Mouse (Mus musculus) lung, postnatal 36 days (tissue): Measurements from ENCODE around the gene Fndc9.

Source experiments
- DNase-seq: peaks from one replicate; pipeline ENCODE4 v3.0.0; 2022; ENCODE audit warnings: mixed read lengths

Fndc9 gene

DNA sequence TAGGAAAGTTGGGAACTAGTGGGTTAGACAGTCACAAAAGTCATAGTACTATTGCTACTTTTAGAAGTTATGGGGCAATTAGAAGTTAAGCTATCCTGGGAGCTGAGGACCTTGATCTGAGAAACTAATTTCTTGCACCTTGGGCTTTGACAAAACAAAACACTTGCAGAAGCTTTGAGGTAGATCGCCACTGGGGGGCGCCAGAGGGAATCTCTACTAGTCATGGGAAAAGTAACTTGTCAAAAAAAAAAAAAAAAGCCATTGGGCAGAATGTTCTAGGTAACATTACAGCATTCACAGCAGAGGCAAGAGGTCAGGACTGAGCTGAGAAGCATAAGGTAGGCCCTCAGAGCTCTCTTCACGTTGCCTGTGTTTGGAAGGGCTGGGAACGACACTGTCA lies 1.6 kb downstream of the Fndc9 start:
- peak; percentile 87 for DNase-seq

DNA sequence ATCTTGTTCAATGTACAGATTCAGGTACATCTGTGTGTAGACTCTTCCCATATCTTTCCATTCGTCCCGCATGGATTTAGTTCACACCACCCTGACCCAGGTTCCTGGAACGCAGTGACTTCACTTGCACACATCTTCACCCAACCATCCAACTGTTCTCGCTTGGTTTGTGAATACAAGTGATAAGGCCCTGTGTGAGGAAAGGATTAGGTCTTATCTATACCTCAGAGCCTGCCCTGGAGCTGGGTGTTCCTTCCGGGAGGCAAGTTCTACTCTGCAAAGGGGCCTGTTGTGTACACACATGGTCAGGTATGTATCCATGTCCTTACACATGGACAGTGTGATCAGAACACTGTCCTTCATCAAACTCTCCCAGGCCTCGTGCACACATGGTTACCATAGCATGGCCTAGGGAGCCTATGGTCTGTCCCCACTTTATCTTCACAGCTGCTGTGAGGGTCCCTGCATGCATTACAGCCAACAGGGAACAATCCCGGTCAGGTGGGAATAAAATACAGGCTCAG lies 5.9 kb downstream of the Fndc9 start:
- DNase-seq, result no peak

DNA sequence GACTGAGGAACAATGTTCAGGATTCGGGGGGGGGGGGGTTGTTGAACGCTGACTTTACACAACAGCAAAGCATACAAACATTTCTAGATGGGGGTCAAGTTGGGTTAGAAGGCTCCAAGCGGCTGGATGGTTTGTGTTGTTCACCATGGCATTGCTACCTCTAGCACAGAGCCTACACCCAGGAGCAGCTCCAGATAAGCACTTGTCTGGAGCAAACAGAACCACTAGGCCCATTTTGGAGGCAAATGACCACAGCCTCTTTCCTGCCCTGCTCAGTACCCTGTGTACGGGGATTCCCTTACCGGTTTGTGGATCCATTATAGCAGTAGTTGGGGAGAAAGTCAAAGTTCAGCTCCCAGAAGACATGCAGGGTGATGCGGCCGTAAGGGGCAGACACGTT lies 6.7 kb downstream of the Fndc9 start:
- DNase-seq, result no peak

DNA sequence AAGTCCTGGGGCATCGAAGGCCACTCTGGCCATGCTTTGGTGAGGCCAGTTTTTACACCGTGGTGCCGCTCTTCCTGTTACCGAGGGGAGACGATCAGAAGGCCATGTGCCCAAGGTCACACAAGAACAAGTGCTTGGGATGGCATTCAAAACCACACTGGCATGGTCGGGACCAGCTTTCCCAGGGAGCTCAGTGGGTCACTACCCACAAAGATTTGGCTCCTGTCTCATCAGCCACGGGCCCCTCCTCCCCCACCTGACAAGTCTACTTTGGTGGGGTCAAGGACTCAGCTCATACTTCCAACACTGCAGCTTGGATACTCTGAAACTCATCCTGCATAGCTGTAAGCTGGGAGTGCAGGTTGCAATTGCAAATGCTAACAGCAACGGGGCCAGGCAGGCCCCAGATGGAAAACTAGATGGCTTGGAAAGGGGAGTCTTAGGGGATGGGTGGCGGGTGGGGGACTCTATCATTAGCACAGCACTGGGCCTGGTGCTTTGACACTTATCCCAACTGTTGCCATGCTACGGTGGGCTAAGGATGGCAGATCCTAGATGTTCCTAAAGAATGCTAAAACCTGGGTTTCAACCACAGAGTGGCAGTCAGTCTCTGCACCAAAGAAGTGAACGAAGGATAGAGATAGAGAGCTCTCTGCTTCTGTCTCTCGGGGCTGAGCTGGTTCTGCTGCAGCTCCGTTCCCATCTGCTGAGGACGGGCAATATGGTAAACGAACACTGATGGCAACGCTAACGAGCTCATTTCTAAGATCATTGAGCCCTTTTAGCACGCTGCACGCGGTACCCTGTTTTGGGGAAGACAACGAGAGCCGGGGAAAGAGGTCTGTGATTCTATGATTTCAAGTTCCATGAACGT lies 9.6 kb downstream of the Fndc9 start:
- no peak for DNase-seq

DNA sequence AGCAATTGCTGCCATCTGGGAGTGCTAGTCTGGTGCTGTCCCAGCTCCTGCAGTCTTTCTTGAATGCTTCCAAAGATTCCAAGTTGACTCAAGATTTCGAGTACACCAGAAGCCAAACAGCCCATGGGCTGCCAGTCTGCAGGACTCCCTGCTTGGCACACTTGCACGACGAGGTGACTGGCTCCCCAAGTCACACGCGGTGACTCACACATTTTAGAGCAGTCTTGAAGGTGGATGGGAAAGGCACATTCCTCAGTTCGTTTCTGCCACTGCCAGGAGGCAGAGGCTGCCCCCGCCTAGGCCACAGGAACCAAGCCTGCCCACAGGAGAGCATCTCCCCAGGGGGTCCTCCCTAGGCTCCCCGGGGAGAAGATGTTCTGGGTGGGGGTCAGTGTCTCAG lies 10.6 kb downstream of the Fndc9 start:
- DNase-seq, result peak; percentile 7

DNA sequence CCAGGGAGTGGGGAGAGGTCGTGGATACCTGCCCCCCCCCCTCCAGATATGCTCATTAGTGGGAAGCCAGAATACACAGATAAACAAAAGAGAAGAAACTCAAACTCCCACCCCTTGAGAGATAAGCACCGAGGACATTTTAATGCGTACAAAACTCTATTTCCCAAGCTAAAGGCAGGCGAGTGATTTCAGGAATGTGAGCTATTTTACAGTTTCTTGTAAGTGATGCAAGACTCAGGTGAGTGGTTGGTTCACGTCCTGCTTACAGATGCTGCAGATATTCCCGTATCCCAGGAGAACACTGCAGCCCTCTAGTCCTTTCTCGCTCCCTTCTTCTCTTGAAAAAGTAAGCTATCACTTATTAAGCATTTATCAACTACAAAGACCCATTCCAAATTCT lies 11.1 kb downstream of the Fndc9 start:
- no peak for DNase-seq

DNA sequence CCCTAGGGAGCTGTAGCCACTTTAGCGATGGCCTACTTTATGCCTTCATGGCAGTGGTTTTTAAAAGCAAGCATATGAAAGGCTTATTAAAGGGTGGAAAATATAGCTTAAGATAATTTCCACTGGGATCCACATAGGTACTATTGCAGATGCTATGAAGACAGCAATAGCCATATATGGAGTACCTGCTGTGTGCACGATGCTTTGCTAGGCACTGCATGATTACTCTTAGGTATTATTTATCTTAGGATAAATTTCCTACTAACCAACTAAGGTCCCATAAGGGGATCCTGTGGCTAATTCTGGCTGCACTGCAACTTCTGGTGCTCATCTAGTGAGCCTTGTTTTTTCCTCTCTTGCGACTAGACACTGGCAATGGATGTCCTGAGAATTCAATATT lies 13.0 kb downstream of the Fndc9 start:
- DNase-seq, result no peak

DNA sequence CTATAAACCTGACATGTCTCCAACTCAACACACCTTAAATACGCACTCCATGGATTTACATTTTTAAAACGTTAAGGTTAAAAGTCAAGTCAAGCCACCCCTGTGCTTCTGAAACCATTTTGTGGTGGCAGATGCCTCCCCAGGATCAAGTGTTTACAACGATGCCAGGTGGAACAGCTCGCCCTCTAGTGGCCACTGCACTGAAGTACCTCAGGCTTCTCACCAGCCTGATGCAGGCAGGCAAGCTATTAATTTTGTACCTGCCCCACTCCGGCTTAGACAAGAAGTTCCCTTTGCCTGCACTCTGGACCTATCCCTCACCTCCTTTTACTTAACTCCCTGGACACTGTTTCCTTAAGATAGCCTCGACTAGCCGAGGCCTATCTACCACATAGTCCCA lies 16.7 kb downstream of the Fndc9 start:
- peak; percentile 74 for DNase-seq

DNA sequence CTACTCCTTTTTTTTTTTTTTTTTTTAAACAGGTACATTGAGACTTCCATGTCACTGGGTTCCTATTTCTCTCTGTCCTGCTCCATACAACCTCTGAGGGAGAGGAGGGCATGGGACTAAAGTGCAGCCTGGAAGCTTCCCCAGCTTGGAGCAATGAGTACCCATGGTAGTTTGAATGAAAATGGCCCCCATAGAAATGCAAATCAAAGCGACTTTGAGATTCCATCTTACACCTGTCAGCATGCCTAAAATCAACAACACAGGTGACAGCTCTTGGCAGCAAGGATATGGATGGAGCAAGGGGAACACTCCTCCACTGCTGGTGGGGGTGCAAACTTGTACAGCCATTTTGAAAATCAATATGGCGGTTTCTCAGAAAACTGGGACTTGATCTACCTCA lies 20.0 kb downstream of the Fndc9 start:
- DNase-seq, result no peak

DNA sequence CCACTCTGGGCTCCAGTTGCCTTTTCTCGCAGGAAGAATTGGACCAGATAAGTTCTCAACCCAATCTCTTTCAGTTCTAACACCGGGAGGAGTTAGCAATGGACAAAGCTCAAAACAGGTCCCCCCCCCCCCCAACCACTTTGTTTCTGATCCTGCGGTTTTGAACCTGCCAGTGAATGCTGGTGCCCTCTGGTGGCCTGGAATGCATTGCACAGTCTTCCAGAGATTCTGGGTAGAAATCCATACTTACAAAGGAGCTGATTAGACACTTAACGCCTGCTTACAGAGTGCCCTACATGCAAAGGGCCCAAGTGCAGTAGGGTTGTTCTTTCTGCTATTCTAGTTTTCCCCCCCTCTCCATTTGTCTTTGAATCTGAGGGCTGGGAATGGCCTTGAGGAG lies 22.9 kb downstream of the Fndc9 start:
- DNase-seq, result peak; percentile 27

DNA sequence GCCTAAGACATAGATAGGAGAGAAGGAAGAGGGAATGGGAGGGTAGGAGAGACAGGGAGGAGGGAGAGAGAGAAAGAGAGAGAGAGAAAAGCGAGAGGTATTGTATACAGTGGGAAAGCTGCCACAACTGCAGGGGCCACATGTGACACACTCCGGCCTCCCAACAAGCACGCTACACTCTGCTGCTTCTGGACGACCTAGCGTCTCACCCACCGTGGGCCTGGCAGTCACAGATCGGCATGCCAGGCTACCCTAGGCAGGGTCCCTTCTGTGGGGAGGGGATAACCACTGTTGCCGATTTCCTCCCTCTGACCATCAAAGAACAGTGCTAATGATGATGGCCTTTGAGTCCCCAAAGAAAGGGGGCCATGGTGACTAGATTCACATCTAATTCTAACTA lies 23.4 kb downstream of the Fndc9 start:
- no peak for DNase-seq

DNA sequence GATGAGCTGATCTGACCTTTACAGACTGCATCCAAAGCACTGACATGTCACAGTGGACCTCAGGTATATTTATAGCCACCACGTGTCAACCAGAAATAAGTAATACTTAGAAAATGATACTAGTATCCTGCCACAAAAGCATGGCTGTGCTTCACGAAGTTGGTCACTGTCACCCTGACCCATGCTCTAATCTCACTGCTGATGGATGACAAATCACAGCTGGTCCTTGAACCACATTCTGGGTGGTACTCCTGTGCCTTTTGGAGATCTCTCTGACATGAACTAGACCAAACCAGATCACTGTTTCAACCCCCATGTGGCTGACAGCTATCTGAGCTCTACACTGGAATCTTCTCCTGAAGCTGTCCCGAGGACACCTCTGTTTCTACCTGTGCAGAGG lies 27.5 kb downstream of the Fndc9 start:
- no peak for DNase-seq

DNA sequence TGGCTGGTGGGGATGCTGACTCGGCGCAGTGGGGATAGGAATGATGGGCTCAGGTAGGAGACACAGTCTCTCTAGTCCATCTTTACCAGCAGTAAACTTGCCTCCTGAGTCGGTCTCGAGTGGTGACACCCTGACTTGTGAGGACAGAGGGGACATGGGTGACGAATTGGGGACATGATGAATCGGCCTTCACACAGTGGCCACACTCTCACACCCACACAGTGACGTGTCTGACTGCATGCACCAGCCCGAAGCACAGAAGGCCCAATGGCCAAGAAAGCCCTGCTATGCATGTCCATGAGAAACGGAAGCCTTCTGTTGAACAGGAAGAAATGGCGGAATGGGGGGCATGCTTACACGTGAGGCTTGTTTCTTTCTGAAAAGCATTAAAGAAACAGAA lies 28.0 kb downstream of the Fndc9 start:
- no peak for DNase-seq

DNA sequence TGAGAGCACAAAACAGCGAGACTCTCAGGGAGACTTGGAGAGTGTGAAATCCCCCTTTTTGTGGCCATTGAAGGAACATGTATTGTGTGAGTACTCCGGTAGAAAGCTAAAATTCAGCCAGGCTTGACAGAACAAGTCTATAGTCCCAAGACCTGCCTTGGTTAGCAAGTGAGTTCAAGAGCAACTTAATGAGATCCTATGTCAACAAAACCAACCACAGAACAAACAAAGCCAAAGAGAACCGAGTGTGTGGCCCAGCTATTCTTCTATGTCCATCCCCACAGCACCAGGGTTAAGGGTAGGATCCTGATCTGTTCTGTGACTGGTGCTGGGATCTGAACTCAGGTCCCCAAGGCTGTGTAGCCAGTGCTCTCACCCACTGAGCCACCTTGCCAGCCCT lies 29.3 kb downstream of the Fndc9 start:
- peak; percentile 24 for DNase-seq

DNA sequence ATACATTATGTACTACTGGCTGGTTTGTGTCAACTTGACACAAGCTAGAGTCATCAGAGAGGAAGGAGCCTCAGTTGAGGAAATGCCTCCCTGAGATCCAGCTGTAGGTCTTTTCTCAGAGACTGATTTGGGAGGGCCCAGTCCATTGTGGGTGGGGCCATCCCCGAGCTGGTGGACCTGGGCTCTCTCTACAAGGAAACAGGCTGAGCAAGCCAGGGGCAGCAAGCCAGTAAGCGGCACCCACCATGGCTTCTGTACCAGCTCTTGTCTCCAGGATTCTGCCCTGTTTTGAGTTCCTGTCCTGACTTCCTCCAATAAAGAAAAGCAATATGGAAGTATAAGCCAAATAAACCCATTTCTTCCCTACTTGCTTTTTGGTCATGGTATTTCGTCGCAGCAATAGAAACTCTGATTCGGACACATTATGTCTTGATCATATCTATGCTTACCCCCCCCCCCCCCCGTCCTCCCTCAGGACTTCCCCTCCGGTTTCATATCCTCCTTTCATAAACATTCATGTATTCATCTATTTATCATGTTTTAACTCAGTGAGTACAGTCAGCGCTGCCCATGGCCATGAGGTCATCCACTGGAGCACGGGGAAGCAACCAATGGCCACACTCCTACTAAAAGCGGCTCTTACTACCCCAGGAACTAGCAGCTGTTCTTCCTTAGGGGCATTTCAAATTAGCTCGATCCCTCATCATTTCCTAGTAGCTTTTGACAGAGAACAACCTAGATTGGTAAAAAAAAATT lies 29.9 kb downstream of the Fndc9 start:
- DNase-seq, result peak; percentile 7

DNA sequence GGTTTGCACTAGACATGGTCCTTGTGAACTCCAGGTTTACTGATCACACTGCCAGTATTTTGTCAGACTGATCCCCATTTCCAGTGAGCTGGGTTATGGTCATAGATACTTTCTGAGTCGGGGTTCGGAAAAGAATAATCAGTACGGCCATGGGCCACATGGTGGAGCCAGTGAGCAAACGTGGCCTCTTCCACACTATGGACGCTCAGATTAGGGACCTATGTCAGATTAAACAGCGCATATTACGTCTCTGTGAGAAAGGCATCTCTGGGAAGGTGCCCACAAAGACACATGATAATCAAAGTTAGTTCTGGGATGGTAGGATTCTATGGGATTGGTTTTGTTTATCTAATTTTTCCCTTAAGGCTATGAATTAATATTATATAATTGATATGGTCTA lies 33.7 kb downstream of the Fndc9 start:
- DNase-seq, result peak; percentile 70

DNA sequence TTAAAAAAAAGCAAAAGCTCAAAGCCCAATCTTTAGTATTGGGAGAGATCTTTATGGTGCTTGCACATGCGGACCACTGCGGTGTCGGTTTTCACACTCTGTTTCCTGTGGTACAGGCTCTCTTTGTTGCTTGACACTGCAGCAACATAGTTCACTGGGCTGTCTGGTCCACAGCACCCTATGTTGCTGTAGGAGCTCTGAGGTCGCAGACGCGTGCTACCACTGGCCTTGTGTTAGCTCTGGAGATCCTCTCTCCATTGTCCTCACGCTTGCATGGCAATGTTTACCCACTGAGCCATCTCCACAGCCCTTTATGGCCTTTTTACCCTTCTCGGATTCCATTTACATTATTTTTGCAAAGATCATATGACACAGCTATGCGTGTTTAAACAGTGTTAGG lies 34.1 kb downstream of the Fndc9 start:
- no peak for DNase-seq

DNA sequence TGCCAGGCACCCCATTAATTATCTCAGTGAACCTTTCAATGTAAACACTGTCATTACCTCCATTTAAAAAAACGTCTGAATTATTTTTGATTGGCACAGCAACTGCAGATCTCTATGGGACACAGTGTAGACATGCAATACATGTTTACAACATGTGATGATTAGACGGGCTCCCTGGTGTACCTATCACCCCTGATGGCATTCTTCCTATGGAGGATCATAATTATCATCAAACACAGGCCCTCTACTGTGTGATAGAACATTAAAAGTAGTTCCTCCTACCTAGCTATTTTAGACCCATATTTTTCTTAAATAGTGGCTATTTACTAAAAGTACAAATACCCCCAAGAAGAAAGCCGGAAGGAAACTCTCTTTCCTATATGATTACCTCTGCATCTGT lies 34.6 kb downstream of the Fndc9 start:
- no peak for DNase-seq

DNA sequence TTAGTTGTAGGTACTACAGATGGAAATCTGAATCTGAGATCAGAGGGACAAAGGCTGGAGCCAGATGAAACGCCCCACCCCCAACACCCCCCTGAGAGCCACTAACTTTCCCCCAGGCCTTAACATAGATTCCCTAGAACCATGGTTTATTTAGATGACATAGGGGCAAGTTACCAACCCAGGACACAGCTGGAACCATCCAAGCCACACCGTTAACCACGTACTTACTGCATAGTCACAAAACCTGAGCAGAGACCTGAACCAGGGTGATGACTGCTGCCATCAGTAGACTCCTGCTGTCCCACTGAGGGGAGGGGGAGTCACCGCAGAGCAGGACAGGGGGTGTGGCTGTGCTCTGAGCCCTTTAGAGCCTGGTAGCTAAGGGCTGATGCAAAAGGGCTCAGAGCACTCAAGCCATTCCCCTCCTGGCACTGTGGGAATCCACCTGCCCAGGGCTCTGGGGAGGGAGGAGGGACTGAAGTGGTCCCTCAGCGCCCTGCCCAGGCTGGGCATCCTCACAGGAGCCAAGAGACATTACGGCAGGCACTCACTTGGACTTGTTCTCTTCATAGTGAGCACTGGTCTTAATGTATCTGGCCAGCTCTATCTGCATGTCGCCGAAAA lies 36.8 kb downstream of the Fndc9 start:
- no peak for DNase-seq

DNA sequence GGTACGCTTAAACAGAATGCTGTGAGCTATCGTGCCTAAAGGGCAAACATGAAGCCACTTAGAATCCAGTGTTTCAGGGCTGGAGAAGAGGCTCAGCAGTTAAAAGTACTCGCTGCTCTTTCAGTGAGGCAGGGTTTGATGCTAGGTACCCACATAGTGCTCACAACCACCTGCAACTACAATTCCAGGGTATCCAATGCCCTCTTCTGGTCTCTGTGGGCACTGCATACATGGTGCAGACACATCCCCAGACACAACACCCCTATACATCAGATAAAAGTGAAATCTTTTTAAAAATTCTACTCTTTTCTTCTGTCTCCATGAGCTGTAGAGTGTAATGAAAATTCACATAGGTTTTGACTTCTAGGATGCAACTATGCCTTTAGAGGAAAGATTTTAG lies 38.6 kb downstream of the Fndc9 start:
- DNase-seq, result no peak

DNA sequence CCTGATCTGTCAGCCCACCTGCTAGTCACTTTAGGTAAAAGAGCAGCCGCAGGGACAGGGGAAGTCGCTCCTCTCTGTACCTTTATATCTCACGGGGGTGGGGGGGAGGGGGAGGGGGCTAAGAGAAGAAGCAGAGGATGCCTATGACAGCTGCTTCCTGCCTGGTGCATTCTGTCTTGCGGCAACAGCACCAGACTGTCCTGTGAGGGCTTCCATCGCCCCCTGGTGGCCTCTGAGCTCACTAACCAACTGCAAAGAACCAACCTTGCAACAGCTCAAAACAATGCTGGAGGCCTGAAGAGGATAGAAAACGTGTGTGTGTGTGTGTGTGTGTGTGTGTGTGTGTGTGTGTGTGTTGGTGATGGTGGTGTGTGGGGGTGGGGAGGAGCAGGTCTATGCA lies 40.0 kb downstream of the Fndc9 start:
- DNase-seq, result peak; percentile 88

DNA sequence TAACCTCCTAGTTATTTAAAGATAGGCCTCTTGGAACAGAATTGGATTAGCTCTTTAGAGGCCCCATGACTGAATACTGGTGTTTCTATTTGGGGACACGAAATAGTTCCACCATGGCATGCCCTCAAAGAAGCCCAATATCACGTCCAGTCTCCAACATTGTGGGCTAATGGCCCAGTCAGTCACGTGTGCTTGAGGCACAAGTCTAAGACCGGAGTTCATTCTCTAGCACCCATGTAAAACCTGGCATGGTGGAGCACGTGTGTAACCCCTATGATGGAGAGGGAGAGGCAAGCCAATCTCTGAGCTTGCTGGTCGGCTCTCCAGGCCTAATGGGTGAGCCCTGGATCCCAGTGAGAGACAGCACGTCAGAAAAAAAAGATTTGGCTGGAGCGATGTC lies 40.8 kb downstream of the Fndc9 start:
- DNase-seq, result no peak

DNA sequence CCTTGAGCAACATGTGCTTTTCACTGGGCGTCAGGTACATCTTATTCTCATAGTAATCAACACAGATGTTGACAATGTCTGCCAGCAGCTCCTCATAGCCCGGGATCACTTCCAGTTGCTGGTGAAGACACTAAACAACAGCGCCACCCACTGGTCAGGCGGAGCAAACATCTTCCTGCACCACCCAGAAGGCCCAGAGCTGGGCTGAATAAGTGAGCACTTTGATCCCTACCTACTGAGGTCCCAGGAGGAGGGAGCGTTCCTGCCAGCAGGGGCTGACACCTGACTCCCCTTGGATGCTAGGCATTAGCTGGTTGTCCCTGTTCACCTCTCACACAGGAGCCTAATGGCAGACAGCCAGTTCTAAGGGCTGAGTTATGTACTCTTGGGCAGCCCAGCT lies 41.4 kb downstream of the Fndc9 start:
- DNase-seq, result peak; percentile 28

DNA sequence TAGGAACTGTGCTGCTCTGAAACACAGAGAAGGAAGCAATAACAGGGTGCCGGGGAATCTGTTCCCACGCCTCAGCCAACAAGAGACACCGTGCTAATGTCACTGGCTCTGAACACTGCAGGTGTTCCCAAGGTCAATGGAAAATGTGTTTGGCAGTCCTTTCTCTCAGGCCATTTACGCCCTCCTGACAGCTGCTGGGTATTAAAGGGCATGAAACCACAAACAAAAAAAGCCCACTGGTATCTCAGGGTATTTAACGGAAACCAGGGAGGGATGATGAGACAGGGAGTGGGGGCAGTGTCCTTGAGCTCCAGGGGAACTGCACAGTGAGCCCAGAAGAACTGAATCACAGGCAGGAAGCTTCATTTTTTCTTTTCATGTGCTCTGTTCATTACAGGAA lies 42.8 kb downstream of the Fndc9 start:
- no peak for DNase-seq
